Mouse (Mus musculus) lung, adult 2 months (tissue): ENCODE data around the gene Slc25a27.

Experiments
- CTCF ChIP-seq: fragments of 200-500 bp; IDR thresholded peaks from 2 replicates; pipeline ENCODE4 v1.5.1; 2011; ENCODE audit warnings: mild to moderate bottlenecking, low read length, control low read depth; ENCODE audit not compliant: insufficient read depth
- POLR2A ChIP-seq: fragments of 200-500 bp; IDR thresholded peaks from 2 replicates; pipeline ENCODE4 v1.6.1; 2011; ENCODE audit warnings: low read depth, mild to moderate bottlenecking, control low read depth, low read length, borderline replicate concordance; ENCODE audit errors: extremely low read depth

- peak; percentile 65 for TF ChIP-seq CTCF
- no peak for TF ChIP-seq POLR2A
Measured at GRCm38 (mm10) chr17:43698997-43699649, 32.1 kb upstream of the Slc25a27 start.
